Mouse (Mus musculus) myocyte (in vitro differentiated cells): ENCODE data around the gene Slc29a4.

Experiments used
- E2F4 ChIP-seq: IDR thresholded peaks from one replicate; pipeline ENCODE4 v1.6.1; 2011; ENCODE audit warnings: mild to moderate bottlenecking, control low read depth, moderate library complexity; ENCODE audit not compliant: insufficient read depth
- MYOD1 ChIP-seq, 3 experiments: IDR thresholded peaks; one replicate each; pipeline ENCODE4 v1.6.1; 2011; ENCODE audit warnings: control low read depth in 2 of 3, low read depth in 2 of 3, mild to moderate bottlenecking in 2 of 3, moderate library complexity in 1 of 3; ENCODE audit not compliant: insufficient read length in 2 of 3, control insufficient read depth in 1 of 3
- MYOG ChIP-seq, 3 experiments: IDR thresholded peaks; one replicate each; pipeline ENCODE4 v1.6.1; 2011; ENCODE audit warnings: control low read depth in 2 of 3, low read depth in 2 of 3, mild to moderate bottlenecking in 2 of 3; ENCODE audit not compliant: insufficient read length in 2 of 3, control insufficient read depth in 1 of 3, insufficient read depth in 1 of 3
- POLR2A ChIP-seq: IDR thresholded peaks from one replicate; pipeline ENCODE4 v1.6.1; 2011; ENCODE audit warnings: low read depth, mild to moderate bottlenecking, control low read depth, moderate library complexity; ENCODE audit not compliant: insufficient read length
- POLR2AphosphoS2 ChIP-seq: IDR thresholded peaks from one replicate; pipeline ENCODE4 v1.6.1; 2011; ENCODE audit warnings: low read depth, control low read depth; ENCODE audit not compliant: insufficient read length

DNA sequence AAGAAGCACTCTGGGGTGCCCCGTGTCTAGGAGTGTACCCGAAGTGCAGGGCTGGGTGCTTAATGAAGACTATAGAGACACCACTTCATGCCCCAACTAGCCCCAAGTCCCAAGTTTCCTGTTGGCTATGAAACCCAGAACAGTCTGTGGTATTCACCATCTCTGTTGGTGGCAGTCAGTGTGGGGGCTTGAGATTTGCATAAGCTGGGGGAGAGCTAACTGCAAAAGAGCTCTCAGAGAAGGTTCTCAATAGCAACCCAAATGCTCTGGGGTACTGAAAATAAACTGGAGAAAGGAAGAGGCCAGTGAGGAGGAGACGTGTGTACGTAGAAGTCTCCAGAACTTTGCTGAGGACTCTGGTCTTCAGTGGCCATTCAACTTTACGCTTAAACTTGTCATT is 9.8 kb upstream of the Slc29a4 start:
- TF ChIP-seq MYOD1 (IDR thresholded peaks at IDR 0.05; ENCODE audit: control insufficient read depth in 1 of 3, insufficient read length in 2 of 3, low read depth in 2 of 3) (no peak), POLR2A (no peak), MYOG (IDR thresholded peaks at IDR 0.05; ENCODE audit: control insufficient read depth in 1 of 3, insufficient read depth in 1 of 3, insufficient read length in 2 of 3, low read depth in 2 of 3) (no peak), E2F4 (no peak), POLR2AphosphoS2 (no peak)
